Mouse (Mus musculus): ENCODE data around the gene Hacd4. TPM values are rescaled to one million over a fixed set of nuclear protein-coding genes. Genes with fewer than 3 reads are reported as not detected.
"Not testable (repeated sequence)": the region's sequence is repeated elsewhere in the genome, so short reads cannot be mapped to it uniquely, and the experiment has no call there.

The Hacd4 gene
- polyA plus RNA-seq, 1 experiment from 2014 or later = 3.4 TPM

GRCm38 (mm10) chr4:88424563-88424962, 14.2 kb downstream of the Hacd4 start:
- Histone ChIP-seq H3K9ac (replicated peaks) (no peak overlapping the region), H3K27me3 (no peaks in the 10 kb centered on the region), H3K27ac (no peak overlapping the region), H3K36me3 (no peaks in the 10 kb centered on the region), H3K9me3 (no peaks in the 10 kb centered on the region), H3K4me2 (replicated peaks) (no peak overlapping the region), H3K4me3 (replicated peaks) (no peak overlapping the region), H3K4me1 (replicated peaks) (no peaks in the 10 kb centered on the region)
- ATAC-seq = no peak

- no peaks in the 10 kb centered on the region for H3K36me3 ChIP-seq
- 0 out of 2 replicates have a peak, but pooled peaks cover 4% of the 10 kb centered on the region for H3K4me1 ChIP-seq (replicated peaks)
- no peak overlapping the region for H3K27ac ChIP-seq
- 98% methylated on average over 5 of the region's 5 CpGs for WGBS
- no peaks in the 10 kb centered on the region for H3K9me3 ChIP-seq
- no peak overlapping the region for H3K4me2 ChIP-seq (replicated peaks)
- no peak overlapping the region for H3K9ac ChIP-seq (replicated peaks)
- no peak for ATAC-seq
- no peak overlapping the region for H3K4me3 ChIP-seq (replicated peaks)
- H3K27me3 ChIP-seq = no peaks in the 10 kb centered on the region
These were observed 19.4 kb downstream of the Hacd4 start for GRCm38 (mm10) chr4:88419378-88419777.

- 0 out of 2 replicates have a peak, but pooled peaks cover 4% of the 10 kb centered on the region for H3K4me1 ChIP-seq (replicated peaks)
- no peaks in the 10 kb centered on the region for H3K9me3 ChIP-seq
- H3K4me3 ChIP-seq (replicated peaks) = no peak overlapping the region
- WGBS = 40% methylated on average over 2 of the region's 2 CpGs
- no peaks in the 10 kb centered on the region for H3K27me3 ChIP-seq
- ATAC-seq = no peak
- H3K9ac ChIP-seq (replicated peaks) = no peak overlapping the region
- H3K4me2 ChIP-seq (replicated peaks) = no peak overlapping the region
- no peaks in the 10 kb centered on the region for H3K36me3 ChIP-seq
- no peak overlapping the region for H3K27ac ChIP-seq
These were observed 23.7 kb downstream of the Hacd4 start for GRCm38 (mm10) chr4:88415017-88415416.

- ATAC-seq = no peak
- Histone ChIP-seq H3K9me3 (no peaks in the 10 kb centered on the region), H3K27me3 (no peaks in the 10 kb centered on the region), H3K4me3 (replicated peaks) (no peak overlapping the region), H3K4me2 (replicated peaks) (no peak overlapping the region), H3K36me3 (no peaks in the 10 kb centered on the region; the same call in 1 of the 2 replicates), H3K4me1 (replicated peaks) (0 out of 2 replicates have a peak, but pooled peaks cover 4% of the 10 kb centered on the region), H3K27ac (no peak overlapping the region), H3K9ac (replicated peaks) (no peak overlapping the region)
- 89% methylated on average over 2 of the region's 2 CpGs for WGBS
These were observed 26.4 kb downstream of the Hacd4 start for GRCm38 (mm10) chr4:88412331-88412730.

- WGBS = 98% methylated on average over 4 of the region's 4 CpGs
- H3K27ac ChIP-seq = no peak overlapping the region
- peaks cover 6% of the 10 kb centered on the region; the same call in 1 of the 2 replicates for H3K4me1 ChIP-seq (replicated peaks)
These were observed 29.4 kb downstream of the Hacd4 start for GRCm38 (mm10) chr4:88409279-88409678.

GRCm38 (mm10) chr4:88406887-88407696, 31.6 kb downstream of the Hacd4 start:
- 51% methylated on average over 4 of the region's 4 CpGs for WGBS
- H3K9me3 ChIP-seq = no peaks in the 10 kb centered on the region
- peaks cover 6% of the 10 kb centered on the region; the same call in 1 of the 2 replicates for H3K4me1 ChIP-seq (replicated peaks)
- no peak overlapping the region for H3K4me2 ChIP-seq (replicated peaks)
- H3K36me3 ChIP-seq = peaks cover 4% of the 10 kb centered on the region; the same call in 1 of the 2 replicates
- ATAC-seq = peak; percentile 96
- H3K27me3 ChIP-seq = no peaks in the 10 kb centered on the region
- no peak overlapping the region for H3K9ac ChIP-seq (replicated peaks)
- H3K27ac ChIP-seq = peak overlapping the region; percentile 41; the same call in 1 of the 2 replicates
- no peak overlapping the region for H3K4me3 ChIP-seq (replicated peaks)

More at GRCm38 (mm10) chr4:88409279-88409678, 29.4 kb downstream of the Hacd4 start:
- Histone ChIP-seq H3K9ac (replicated peaks) (no peak overlapping the region), H3K9me3 (no peaks in the 10 kb centered on the region), H3K4me3 (replicated peaks) (no peak overlapping the region), H3K36me3 (peaks cover 4% of the 10 kb centered on the region; the same call in 1 of the 2 replicates), H3K27me3 (no peaks in the 10 kb centered on the region), H3K4me2 (replicated peaks) (no peak overlapping the region)
- no peak for ATAC-seq

- Histone ChIP-seq H3K9me3 (no peaks in the 10 kb centered on the region), H3K4me1 (replicated peaks) (peaks cover 6% of the 10 kb centered on the region; the same call in 1 of the 2 replicates), H3K36me3 (peaks cover 4% of the 10 kb centered on the region; the same call in 1 of the 2 replicates), H3K27ac (no peak overlapping the region), H3K4me2 (replicated peaks) (no peak overlapping the region), H3K27me3 (no peaks in the 10 kb centered on the region), H3K4me3 (replicated peaks) (no peak overlapping the region), H3K9ac (replicated peaks) (no peak overlapping the region)
- ATAC-seq = no peak
- WGBS = 95% methylated on average over 6 of the region's 6 CpGs
These were observed 35.8 kb downstream of the Hacd4 start for GRCm38 (mm10) chr4:88402884-88403283.

- H3K9me3 ChIP-seq = no peaks in the 10 kb centered on the region
- no peaks in the 10 kb centered on the region for H3K4me1 ChIP-seq (replicated peaks)
- 84% methylated on average over 7 of the region's 7 CpGs for WGBS
- no peak overlapping the region for H3K27ac ChIP-seq
- no peak overlapping the region for H3K4me2 ChIP-seq (replicated peaks)
- ATAC-seq = no peak
- H3K9ac ChIP-seq (replicated peaks) = no peak overlapping the region
- no peak overlapping the region for H3K4me3 ChIP-seq (replicated peaks)
- no peaks in the 10 kb centered on the region for H3K36me3 ChIP-seq
- H3K27me3 ChIP-seq = no peaks in the 10 kb centered on the region
These were observed 37.8 kb downstream of the Hacd4 start for GRCm38 (mm10) chr4:88400992-88401313.

GRCm38 (mm10) chr4:88400302-88400991, 38.3 kb downstream of the Hacd4 start:
- Histone ChIP-seq H3K4me2 (replicated peaks) (no peak overlapping the region), H3K9ac (replicated peaks) (no peak overlapping the region), H3K36me3 (no peaks in the 10 kb centered on the region), H3K27me3 (no peaks in the 10 kb centered on the region), H3K27ac (no peak overlapping the region), H3K4me1 (replicated peaks) (no peaks in the 10 kb centered on the region), H3K9me3 (no peaks in the 10 kb centered on the region), H3K4me3 (replicated peaks) (no peak overlapping the region)
- ATAC-seq = no peak
- 83% methylated on average over 9 of the region's 9 CpGs for WGBS

GRCm38 (mm10) chr4:88396995-88397521, 41.7 kb downstream of the Hacd4 start:
- H3K27me3 ChIP-seq = no peaks in the 10 kb centered on the region
- H3K36me3 ChIP-seq = peaks cover 7% of the 10 kb centered on the region
- H3K4me1 ChIP-seq (replicated peaks) = no peaks in the 10 kb centered on the region
- no peak overlapping the region for H3K4me2 ChIP-seq (replicated peaks)
- WGBS = 85% methylated on average over 6 of the region's 6 CpGs
- no peak overlapping the region for H3K9ac ChIP-seq (replicated peaks)
- no peaks in the 10 kb centered on the region for H3K9me3 ChIP-seq
- H3K27ac ChIP-seq = no peak overlapping the region
- ATAC-seq = no peak
- no peak overlapping the region for H3K4me3 ChIP-seq (replicated peaks)

GRCm38 (mm10) chr4:88395717-88396116, 43.0 kb downstream of the Hacd4 start:
- 93% methylated on average over 3 of the region's 3 CpGs for WGBS

GRCm38 (mm10) chr4:88390596-88390995, 48.1 kb downstream of the Hacd4 start:
- H3K36me3 ChIP-seq; H3K27me3 ChIP-seq; H3K9me3 ChIP-seq; H3K4me3 ChIP-seq (replicated peaks); H3K27ac ChIP-seq; H3K4me1 ChIP-seq (replicated peaks); H3K9ac ChIP-seq (replicated peaks); H3K4me2 ChIP-seq (replicated peaks); ATAC-seq: not testable (repeated sequence)
- WGBS = 45% methylated on average over 1 of the region's 1 CpGs

More at GRCm38 (mm10) chr4:88395717-88396116, 43.0 kb downstream of the Hacd4 start:
- H3K9ac ChIP-seq (replicated peaks) = no peak overlapping the region
- no peaks in the 10 kb centered on the region for H3K4me1 ChIP-seq (replicated peaks)
- no peak overlapping the region for H3K4me3 ChIP-seq (replicated peaks)
- H3K27me3 ChIP-seq = no peaks in the 10 kb centered on the region
- peaks cover 7% of the 10 kb centered on the region for H3K36me3 ChIP-seq
- H3K27ac ChIP-seq = no peak overlapping the region
- no peak for ATAC-seq
- H3K4me2 ChIP-seq (replicated peaks) = no peak overlapping the region
- no peaks in the 10 kb centered on the region for H3K9me3 ChIP-seq

Data from midbrain, embryonic 13.5 days (tissue).